Mouse (Mus musculus): ENCODE results near the gene Tpgs1.

The Tpgs1 gene

DNA sequence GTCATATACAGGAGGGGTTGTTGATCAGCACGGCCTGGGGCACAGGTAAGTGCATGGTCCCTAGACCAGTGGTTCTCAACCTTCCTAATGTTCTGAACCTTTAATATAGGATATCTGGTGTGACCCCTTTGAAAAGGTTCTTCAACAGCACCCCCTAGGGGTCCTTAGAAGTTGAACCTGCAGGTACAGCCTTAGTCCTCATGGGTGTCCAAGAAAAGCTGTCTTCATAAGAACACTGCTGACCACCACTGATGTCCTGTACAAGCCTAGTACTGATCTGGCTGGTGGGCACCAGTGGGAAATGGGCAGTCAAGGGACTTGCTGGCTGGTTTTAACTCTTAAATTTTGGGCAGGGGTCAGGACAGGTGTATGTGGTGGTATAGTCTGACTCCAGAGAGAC lies 42.9 kb downstream of the Tpgs1 start:
- in situ Hi-C loops (cut with MboI; ENCODE audit: low sequenced_read_pairs), result no loop called here

DNA sequence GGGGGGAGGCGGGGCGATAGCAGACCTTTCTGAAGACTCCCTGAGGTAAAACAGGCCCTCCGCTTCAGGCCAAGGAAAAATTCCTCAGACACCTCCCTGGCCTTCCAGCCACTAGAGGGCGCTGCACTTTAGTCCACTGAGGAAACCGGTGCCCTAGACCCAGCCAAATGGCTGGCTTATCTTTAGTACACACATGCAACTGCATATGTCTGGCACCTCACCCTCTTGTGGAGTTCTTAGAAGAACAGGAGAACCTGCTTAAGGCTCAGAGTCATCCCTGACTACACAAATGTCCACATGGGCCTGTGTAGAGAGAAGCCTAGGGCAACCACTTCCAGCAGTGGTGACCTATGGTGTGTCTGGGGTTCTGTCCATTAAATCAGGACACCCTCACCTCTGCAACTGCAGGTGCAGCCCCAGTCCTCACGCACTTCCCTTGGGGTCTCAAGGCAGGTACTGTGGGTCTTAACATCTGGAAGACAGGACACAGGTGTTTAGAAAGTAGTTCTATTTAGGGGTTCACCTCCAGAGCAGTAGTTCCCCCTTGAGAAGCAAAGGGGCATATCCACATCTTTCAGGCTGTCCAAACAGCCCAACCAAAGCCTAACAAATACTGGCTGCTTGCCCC lies 43.4 kb downstream of the Tpgs1 start:
- in situ Hi-C loops (cut with MboI; ENCODE audit: low sequenced_read_pairs), result no loop called here

DNA sequence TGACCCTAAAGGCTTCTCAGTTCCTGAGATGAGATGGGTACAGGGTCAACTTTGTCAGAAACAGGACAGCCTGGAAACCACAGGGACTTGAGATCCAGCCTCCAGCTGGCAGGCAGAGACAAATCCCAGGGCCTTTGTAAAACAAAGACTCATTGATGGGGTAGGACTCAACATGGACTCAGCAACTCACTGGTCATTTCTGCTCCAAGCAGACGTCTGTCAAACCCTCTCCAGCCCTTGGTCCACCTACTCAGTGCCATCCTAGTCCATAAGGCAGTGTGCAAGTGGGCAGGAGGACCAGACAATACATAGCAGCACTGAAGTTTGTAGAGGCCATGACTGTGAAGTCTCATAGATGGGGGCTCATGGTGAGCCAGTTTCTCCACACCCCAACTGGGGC lies 44.0 kb downstream of the Tpgs1 start:
- in situ Hi-C loops (cut with MboI; ENCODE audit: low sequenced_read_pairs), result no loop called here

DNA sequence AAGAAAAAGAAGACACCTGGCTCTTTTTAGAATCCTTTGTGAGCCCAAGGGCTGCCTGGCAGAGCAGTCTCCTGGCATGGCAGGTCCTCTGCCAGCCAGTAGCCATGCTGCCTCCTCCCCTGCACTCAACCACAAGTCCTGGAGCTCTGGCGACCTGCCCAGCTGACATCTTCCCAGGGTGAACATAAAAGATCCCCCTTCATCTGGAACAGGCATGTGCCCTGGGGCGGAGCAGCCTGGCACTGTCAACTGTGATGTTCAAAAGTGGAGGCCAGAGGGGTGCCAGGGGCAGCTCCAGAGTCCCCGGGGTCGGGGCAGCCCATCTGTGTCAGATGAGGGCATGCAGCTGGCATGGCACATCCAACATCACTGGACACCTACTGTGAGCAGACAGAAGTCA lies 45.8 kb downstream of the Tpgs1 start:
- in situ Hi-C loops (cut with MboI; ENCODE audit: low sequenced_read_pairs), result no loop called here

DNA sequence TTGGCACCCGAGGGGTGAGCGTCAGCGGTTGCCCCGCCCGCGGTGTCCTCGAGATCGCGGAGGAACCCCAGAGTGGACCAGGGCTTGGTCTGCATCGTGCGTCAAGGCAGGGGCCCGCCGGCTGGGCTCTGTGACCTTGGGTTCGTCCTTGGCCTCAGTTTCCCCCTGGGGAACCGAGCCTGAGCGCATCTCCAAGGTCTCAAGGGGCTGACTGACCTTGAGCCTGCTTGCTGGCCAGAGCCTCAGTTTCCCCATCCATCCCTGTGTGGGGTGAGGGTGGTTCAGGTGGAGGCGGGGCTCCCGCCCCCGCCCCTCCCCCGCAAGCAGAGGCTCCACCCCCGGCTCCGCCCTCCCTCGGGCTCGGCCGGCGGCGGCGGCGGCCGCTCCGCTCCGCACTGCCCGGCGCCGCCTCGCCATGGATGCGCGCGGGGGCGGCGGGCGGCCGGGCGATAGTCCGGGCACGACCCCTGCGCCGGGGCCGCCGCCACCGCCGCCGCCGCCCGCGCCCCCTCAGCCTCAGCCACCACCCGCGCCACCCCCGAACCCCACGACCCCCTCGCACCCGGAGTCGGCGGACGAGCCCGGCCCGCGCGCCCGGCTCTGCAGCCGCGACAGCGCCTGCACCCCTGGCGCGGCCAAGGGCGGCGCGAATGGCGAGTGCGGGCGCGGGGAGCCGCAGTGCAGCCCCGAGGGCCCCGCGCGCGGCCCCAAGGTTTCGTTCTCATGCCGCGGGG lies 47.3 kb downstream of the Tpgs1 start, which contains the start of gene Hcn2:
TSS of gene Hcn2 (plus strand) at position 381 of the 734 bp plus-strand sequence.
- in situ Hi-C loops (cut with MboI; ENCODE audit: low sequenced_read_pairs), result no loop called here

DNA sequence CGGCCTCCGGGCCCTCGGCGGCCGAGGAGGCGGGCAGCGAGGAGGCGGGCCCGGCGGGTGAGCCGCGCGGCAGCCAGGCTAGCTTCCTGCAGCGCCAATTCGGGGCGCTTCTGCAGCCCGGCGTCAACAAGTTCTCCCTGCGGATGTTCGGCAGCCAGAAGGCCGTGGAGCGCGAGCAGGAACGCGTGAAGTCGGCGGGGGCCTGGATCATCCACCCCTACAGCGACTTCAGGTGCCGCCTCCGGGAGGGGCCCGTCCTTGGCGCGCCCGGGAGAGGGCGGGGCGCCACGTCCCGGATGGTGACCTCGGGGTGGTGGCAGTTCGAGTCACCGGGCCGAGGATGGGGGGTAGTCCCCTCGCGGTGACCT lies 47.8 kb downstream of the Tpgs1 start:
- in situ Hi-C loops (cut with MboI; ENCODE audit: low sequenced_read_pairs), result no loop called here

DNA sequence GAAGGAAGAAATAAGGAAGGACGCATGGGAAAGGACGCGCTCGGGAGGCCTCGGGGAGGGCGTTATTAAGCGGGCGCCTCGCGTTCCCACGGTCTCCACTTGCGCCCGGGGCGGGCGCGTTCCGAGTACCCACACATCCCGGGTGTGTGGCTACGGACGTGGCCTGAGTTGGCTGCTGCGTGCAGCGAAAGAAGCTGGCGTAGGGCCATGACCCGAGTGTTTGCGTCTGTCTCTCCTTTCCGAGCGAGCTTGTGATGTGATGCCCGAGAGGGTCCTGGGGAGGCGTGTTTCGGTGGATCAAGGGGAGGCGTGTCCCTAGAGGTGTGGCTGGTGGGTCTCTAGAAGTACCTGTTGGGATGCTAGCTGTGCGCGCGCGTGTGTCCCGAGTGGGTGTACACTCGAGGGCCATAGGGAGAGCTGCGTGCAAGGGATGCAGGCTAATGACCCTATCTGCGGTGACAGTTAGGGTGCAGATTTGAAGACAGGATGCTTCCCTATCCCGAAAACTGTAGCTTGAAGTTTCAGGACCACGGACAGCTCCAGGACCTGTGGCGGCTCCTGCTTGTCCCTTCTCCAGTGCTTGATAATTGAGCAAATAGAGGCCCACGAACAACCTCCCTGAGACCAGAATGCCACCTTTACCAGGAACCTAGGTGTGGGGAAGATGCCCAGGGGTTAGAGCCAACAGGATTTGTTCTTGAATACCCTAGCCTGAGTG lies 48.6 kb downstream of the Tpgs1 start:
- in situ Hi-C loops (cut with MboI; ENCODE audit: low sequenced_read_pairs), result no loop called here

DNA sequence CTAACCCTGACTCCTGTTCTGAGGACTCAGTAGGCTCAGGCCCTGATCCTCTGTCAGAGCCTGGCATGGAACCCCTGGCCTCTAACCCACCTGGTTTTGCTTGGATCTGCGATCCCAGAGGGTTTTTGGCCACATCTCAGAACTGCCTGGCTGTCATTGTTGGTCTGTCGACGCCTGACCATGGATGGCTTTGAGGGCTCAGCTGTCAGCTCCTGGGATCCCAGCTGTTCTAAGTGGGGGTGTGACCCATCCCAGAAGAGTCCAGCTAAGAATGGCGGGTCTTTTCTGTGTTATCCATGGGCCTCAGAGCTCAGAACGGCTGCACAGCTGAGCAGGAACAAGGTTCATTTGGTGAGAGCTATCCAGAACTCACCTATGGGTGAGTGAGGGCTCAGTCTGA lies 51.9 kb downstream of the Tpgs1 start:
- in situ Hi-C loops (cut with MboI; ENCODE audit: low sequenced_read_pairs), result no loop called here

DNA sequence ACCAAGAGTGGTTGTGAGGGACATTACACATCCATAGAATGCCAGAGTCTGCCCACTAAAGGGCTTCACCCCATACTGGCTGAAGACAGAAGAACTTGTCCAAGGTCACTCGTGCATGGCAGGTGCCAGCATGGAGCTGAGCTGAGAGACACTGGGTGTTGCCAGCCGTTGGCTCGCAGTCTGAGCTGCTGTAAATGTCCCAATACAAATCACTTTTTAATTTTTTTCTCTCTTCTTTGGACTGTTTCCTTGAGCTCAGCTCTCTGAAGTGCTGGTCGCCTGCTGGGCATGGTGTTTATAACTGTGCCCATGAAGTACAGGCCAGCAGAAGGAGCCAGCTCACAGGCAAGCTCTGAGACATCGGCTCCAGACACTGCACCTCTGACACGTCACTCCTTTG lies 53.9 kb downstream of the Tpgs1 start:
- in situ Hi-C loops (cut with MboI; ENCODE audit: low sequenced_read_pairs), result no loop called here

DNA sequence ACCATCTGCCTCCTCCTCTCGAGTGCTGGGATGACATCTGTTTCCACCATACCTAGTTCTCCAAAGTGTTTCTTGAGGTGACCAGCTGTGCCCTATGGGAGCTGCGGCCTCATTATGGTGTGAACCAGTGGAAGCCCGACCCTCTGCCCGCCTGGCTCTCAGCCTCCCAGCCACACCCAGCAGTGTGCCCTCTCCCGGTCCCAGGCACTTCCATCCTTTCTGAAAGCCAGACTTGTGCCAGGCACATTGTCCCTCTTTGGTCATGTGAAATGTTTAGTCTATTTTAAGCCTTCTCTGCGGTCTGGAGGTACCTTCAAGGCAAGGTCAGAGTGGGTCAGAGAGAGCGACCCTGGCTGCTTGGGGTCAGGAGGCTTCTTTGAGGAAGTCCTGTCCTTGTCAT lies 54.5 kb downstream of the Tpgs1 start:
- in situ Hi-C loops (cut with MboI; ENCODE audit: low sequenced_read_pairs), result no loop called here

All from CH12F3 (cell line).